Mouse (Mus musculus): Measurements from ENCODE around the gene Samhd1. TPM values are rescaled to one million over a fixed set of nuclear protein-coding genes. Genes with fewer than 3 reads are reported as not detected.
A peak's percentile ranks its signal among the peaks of the same experiment; 100 is the strongest.

Gene Samhd1
- total and polyA plus RNA-seq, 3 experiments, result 32.8 to 79.5 (median 67.9) TPM

DNA sequence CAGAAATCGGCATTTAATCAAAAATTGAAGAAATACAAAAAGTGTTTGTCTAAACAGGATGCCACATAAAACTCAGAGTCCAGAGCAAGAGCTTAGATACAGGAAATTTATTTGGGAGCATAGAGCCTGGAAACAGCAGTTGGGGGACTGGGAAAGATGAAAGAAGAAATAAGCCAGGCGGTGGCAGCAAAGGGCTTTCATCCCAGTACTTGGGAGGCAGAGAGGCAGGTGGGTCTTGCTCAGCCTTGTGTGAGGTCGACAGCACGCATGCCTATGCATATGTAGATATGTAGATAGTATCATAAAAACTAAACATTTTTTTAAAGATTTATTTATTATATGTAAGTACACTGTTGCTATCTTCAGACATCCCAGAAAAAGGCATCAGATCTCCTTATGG, 7.0 kb downstream of the Samhd1 start:
- in situ Hi-C loops (cut with MboI; ENCODE audit: low pct_ligation_motif_present, low pct_unique_long_range_greater_than_20kb, low sequenced_read_pairs), result loop anchor here (10.0 to 25.0 kb wide), 2 partner anchors 157 to 434 kb away; partner anchors contain the start of genes Blcap and Nnat
- dilution Hi-C loops (cut with MboI; ENCODE audit: extremely low pct_ligation_motif_present, extremely low pct_unique_long_range_greater_than_20kb, low sequenced_read_pairs), result no loop called here

GRCm38 (mm10) chr2:157127370-157127769, 7.7 kb downstream of the Samhd1 start:
- H3K9me3 ChIP-seq (replicated peaks; ENCODE audit: low read length), result no peaks in the 10 kb centered on the region
- no peak overlapping the region for H3K27ac ChIP-seq (ENCODE audit: insufficient read depth, low read depth)
- in situ Hi-C loops (cut with MboI; ENCODE audit: low pct_ligation_motif_present, low pct_unique_long_range_greater_than_20kb, low sequenced_read_pairs), result loop anchor here (10.0 to 25.0 kb wide), 2 partner anchors 157 to 435 kb away; partner anchors contain the start of genes Blcap and Nnat
- peaks cover 27 to 49% of the 10 kb centered on the region in 2 experiments for H3K36me3 ChIP-seq (replicated peaks in 1 of 2; ENCODE audit: control insufficient read depth in 1 of 2, insufficient read depth in 1 of 2, low read length in 1 of 2)
- H3K4me2 ChIP-seq (ENCODE audit: insufficient read depth, low read depth, poor library complexity, severe bottlenecking), result no peak overlapping the region
- H3K79me2 ChIP-seq (replicated peaks; ENCODE audit: control insufficient read depth, extremely low read depth, insufficient read depth, poor library complexity, severe bottlenecking), result peaks cover 11% of the 10 kb centered on the region
- DNase-seq (ENCODE audit: extremely low read depth), result no peak
- no peak overlapping the region for H3K9ac ChIP-seq (ENCODE audit: insufficient read depth, low read depth)
- dilution Hi-C loops (cut with MboI; ENCODE audit: extremely low pct_ligation_motif_present, extremely low pct_unique_long_range_greater_than_20kb, low sequenced_read_pairs), result no loop called here
- H3K27me3 ChIP-seq (replicated peaks), result no peaks in the 10 kb centered on the region
- no peak overlapping the region for H3K4me3 ChIP-seq (replicated peaks in 1 of 3; ENCODE audit: low read depth in 2 of 3, low read length in 2 of 3, poor library complexity in 1 of 3)
- peaks cover 3 to 30% of the 10 kb centered on the region in 2 experiments; a peak in 3 of 4 replicates for H3K4me1 ChIP-seq (ENCODE audit: control insufficient read depth in 1 of 2, insufficient read depth in 2 of 2)
- TF ChIP-seq ELF1 (IDR thresholded peaks at IDR 0.05; ENCODE audit: low read depth, low read length) (no peak), E2F4 (IDR thresholded peaks at IDR 0.05; ENCODE audit: insufficient replicate concordance, low read depth, low read length) (no peak), ZMIZ1 (IDR thresholded peaks at IDR 0.05; ENCODE audit: low read depth, low read length) (no peak), RAD21 (IDR thresholded peaks at IDR 0.05; ENCODE audit: low read depth, low read length) (no peak), SMC3 (IDR thresholded peaks at IDR 0.05; ENCODE audit: low read depth, low read length) (no peak), MEF2A (IDR thresholded peaks at IDR 0.05; ENCODE audit: borderline replicate concordance, low read depth, low read length) (no peak), TBP (conservative IDR thresholded peaks at IDR 0.05; ENCODE audit: low read depth, low read length) (no peak), IRF4 (IDR thresholded peaks at IDR 0.05; ENCODE audit: low read depth, low read length) (no peak), NRF1 (IDR thresholded peaks at IDR 0.05; ENCODE audit: low read depth, low read length) (no peak), POLR2A (IDR thresholded peaks at IDR 0.05; ENCODE audit: low read depth, low read length) (no peak), TCF12 (IDR thresholded peaks at IDR 0.05; ENCODE audit: low read depth, low read length) (no peak), USF2 (conservative IDR thresholded peaks at IDR 0.05; ENCODE audit: low read depth, low read length) (no peak), EP300 (IDR thresholded peaks at IDR 0.05; ENCODE audit: low read length) (no peak), SIN3A (IDR thresholded peaks at IDR 0.05; ENCODE audit: low read length) (no peak), GABPA (IDR thresholded peaks at IDR 0.05; ENCODE audit: insufficient replicate concordance, low read depth, low read length) (no peak), RCOR1 (conservative IDR thresholded peaks at IDR 0.05; ENCODE audit: low read depth, low read length) (no peak), ZNF384 (IDR thresholded peaks at IDR 0.05; ENCODE audit: low read depth, low read length) (no peak)

More for the DNA sequence above, 7.0 kb downstream of the Samhd1 start:
- Histone ChIP-seq H3K4me1 (ENCODE audit: control insufficient read depth in 1 of 2, insufficient read depth in 2 of 2) (peaks cover 3 to 37% of the 10 kb centered on the region in 2 experiments; a peak in 3 of 4 replicates), H3K27me3 (replicated peaks) (no peaks in the 10 kb centered on the region), H3K4me2 (ENCODE audit: insufficient read depth, low read depth, poor library complexity, severe bottlenecking) (peak overlapping the region; percentile 92; the same call in 1 of the 2 replicates), H3K79me2 (replicated peaks; ENCODE audit: control insufficient read depth, extremely low read depth, insufficient read depth, poor library complexity, severe bottlenecking) (peaks cover 16% of the 10 kb centered on the region), H3K27ac (ENCODE audit: insufficient read depth, low read depth) (no peak overlapping the region), H3K9me3 (replicated peaks; ENCODE audit: low read length) (no peaks in the 10 kb centered on the region), H3K9ac (ENCODE audit: insufficient read depth, low read depth) (no peak overlapping the region), H3K4me3 (replicated peaks in 1 of 3; ENCODE audit: low read depth in 2 of 3, low read length in 2 of 3, poor library complexity in 1 of 3) (no peak overlapping the region), H3K36me3 (replicated peaks in 1 of 2; ENCODE audit: control insufficient read depth in 1 of 2, insufficient read depth in 1 of 2, low read length in 1 of 2) (peaks cover 24 to 42% of the 10 kb centered on the region in 2 experiments)
- DNase-seq (ENCODE audit: extremely low read depth), result no peak
- TF ChIP-seq IRF4 (IDR thresholded peaks at IDR 0.05; ENCODE audit: low read depth, low read length) (peak; percentile 57; the same call in 1 of the 2 replicates), GABPA (IDR thresholded peaks at IDR 0.05; ENCODE audit: insufficient replicate concordance, low read depth, low read length) (no peak), SMC3 (IDR thresholded peaks at IDR 0.05; ENCODE audit: low read depth, low read length) (peak; percentile 62), RAD21 (IDR thresholded peaks at IDR 0.05; ENCODE audit: low read depth, low read length) (peak; percentile 83), CTCF (conservative IDR thresholded peaks at IDR 0.05 in 1 of 2, IDR thresholded peaks at IDR 0.05 in 1 of 2; ENCODE audit: low read depth in 2 of 2, low read length in 2 of 2) (peak in 1 of 2 experiments; percentile 73; a peak in 2 of 4 replicates), NRF1 (IDR thresholded peaks at IDR 0.05; ENCODE audit: low read depth, low read length) (peak; percentile 34; the same call in 1 of the 2 replicates), ZC3H11A (IDR thresholded peaks at IDR 0.05; ENCODE audit: low read depth, low read length) (0 out of 2 replicates have a peak, but pooled peaks have one; percentile 3), MYC (IDR thresholded peaks at IDR 0.05; ENCODE audit: low read depth, low read length) (peak; percentile 28; the same call in 1 of the 2 replicates), E2F4 (IDR thresholded peaks at IDR 0.05; ENCODE audit: insufficient replicate concordance, low read depth, low read length) (no peak), TCF12 (IDR thresholded peaks at IDR 0.05; ENCODE audit: low read depth, low read length) (peak; percentile 21; the same call in 1 of the 2 replicates)

Data from CH12.LX (cell line).